ENCODE assay signal across 30 mouse cellular contexts in genomic region chr11:97336751-97337345, GRCm38 (mm10). TPM values are rescaled to one million over a fixed set of nuclear protein-coding genes. Genes with fewer than 3 reads are reported as not detected.
A peak's percentile ranks its signal among the peaks of the same experiment; 100 is the strongest.
DNase-seq lines count a peak whose midpoint lies in the region; ATAC-seq and TF ChIP-seq lines count a peak whose summit lies in the region.
"Had no signal": no experiment of that assay in that cellular context is flagged by ENCODE, and none has a peak within 500 bp of the region (broad histone marks: within the 10 kb centered on the region; RNA-seq: fewer than 3 reads in every experiment).

No protein-coding gene starts in this region.

- no peaks in the 10 kb centered on the region for H3K9me3 ChIP-seq in liver, embryonic 12.5 days (replicated peaks)
- no peaks in the 10 kb centered on the region for H3K9me3 ChIP-seq in forebrain, postnatal 0 days (ENCODE audit: low read length)
- H3K9me3 ChIP-seq: embryonic facial prominence, embryonic 13.5 days; forebrain, embryonic 12.5 days; forebrain, embryonic 15.5 days; G1E; heart, embryonic 10.5 days; heart, embryonic 13.5 days had no signal

- TF ChIP-seq CTCF in forebrain, postnatal 0 days (IDR thresholded peaks at IDR 0.05; ENCODE audit: low read depth) = no peak

- DNase-seq in liver (peak; percentile 2), ES-CJ7 (ENCODE audit: low read depth, low spot score) (peak; percentile 72), ZHBTc4 (ENCODE audit: low read depth, low spot score) (peak; percentile 71)
- DNase-seq in forebrain, postnatal 0 days = no peak
- DNase-seq in embryo, embryonic 9.5 days (ENCODE audit: extremely low spot score) = no peak
- DNase-seq: adrenal gland, adult 8-10 months; adrenal gland, postnatal 25 days; cerebellum, adult 18-20 months; cerebellum, adult 9-10 months; cerebellum, postnatal 14 days; gastrocnemius, postnatal 10 days; gastrocnemius, postnatal 36 days; heart, adult 2 months; heart, postnatal 14 days; heart, postnatal 4 days had no signal

- ATAC-seq in liver, embryonic 12.5 days = no peak
- ATAC-seq in forebrain, postnatal 0 days = no peak
- ATAC-seq in cerebellum, adult (ENCODE audit: insufficient number of reproducible peaks, low FRiP score, low TSS enrichment) = no peak
- ATAC-seq: activated CD4-positive, CD25-positive, alpha-beta regulatory T cell, adult 4 months; forebrain, embryonic 15.5 days; hindbrain, postnatal 0 days; inflammation-experienced regulatory T-cells, adult 6 months; Patski had no signal

- peaks cover 24% of the 10 kb centered on the region for H3K4me1 ChIP-seq in liver, embryonic 12.5 days
- H3K4me1 ChIP-seq in forebrain, postnatal 0 days (ENCODE audit: insufficient read depth) = no peaks in the 10 kb centered on the region
- H3K4me1 ChIP-seq: forebrain, embryonic 12.5 days had no signal

- H3K4me2 ChIP-seq in liver, embryonic 12.5 days = no peak overlapping the region
- H3K4me2 ChIP-seq in forebrain, postnatal 0 days (ENCODE audit: low read depth) = no peak overlapping the region
- H3K4me2 ChIP-seq: embryonic facial prominence, embryonic 13.5 days; forebrain, embryonic 12.5 days; forebrain, embryonic 15.5 days; heart, embryonic 13.5 days; hindbrain, embryonic 14.5 days had no signal

- 49% methylated on average over 14 of the region's 14 CpGs for WGBS in liver, embryonic 12.5 days (ENCODE audit: insufficient replicate concordance)
- 73% methylated on average over 14 of the region's 14 CpGs for WGBS in forebrain, postnatal 0 days

- no peak overlapping the region for H3K9ac ChIP-seq in liver, embryonic 12.5 days
- no peak overlapping the region for H3K9ac ChIP-seq in forebrain, postnatal 0 days
- H3K9ac ChIP-seq: embryonic facial prominence, embryonic 13.5 days; forebrain, embryonic 12.5 days; forebrain, embryonic 15.5 days; heart, embryonic 13.5 days; hindbrain, embryonic 14.5 days had no signal

- H3K4me3 ChIP-seq in liver, embryonic 12.5 days = no peak overlapping the region
- no peak overlapping the region for H3K4me3 ChIP-seq in forebrain, postnatal 0 days (ENCODE audit: low read depth, low read length)
- H3K4me3 ChIP-seq: embryonic facial prominence, embryonic 13.5 days; erythroblast, embryonic 14.5 days; forebrain, embryonic 12.5 days; forebrain, embryonic 15.5 days; heart, adult 2 months; heart, embryonic 10.5 days; heart, embryonic 13.5 days had no signal

- H3K36me3 ChIP-seq in liver, embryonic 12.5 days = no peaks in the 10 kb centered on the region
- no peaks in the 10 kb centered on the region for H3K36me3 ChIP-seq in forebrain, postnatal 0 days (ENCODE audit: insufficient read depth)
- H3K36me3 ChIP-seq: embryonic facial prominence, embryonic 13.5 days; forebrain, embryonic 15.5 days; heart, embryonic 10.5 days; heart, embryonic 13.5 days had no signal

- peaks cover 74% of the 10 kb centered on the region for H3K27me3 ChIP-seq in liver, embryonic 12.5 days (replicated peaks)
- no peaks in the 10 kb centered on the region for H3K27me3 ChIP-seq in forebrain, postnatal 0 days (ENCODE audit: insufficient read depth, low read length)
- H3K27me3 ChIP-seq: forebrain, embryonic 15.5 days; Patski had no signal

- no peak overlapping the region for H3K27ac ChIP-seq in liver, embryonic 12.5 days
- H3K27ac ChIP-seq in forebrain, postnatal 0 days (ENCODE audit: low read depth, low read length) = no peak overlapping the region
- H3K27ac ChIP-seq: embryonic facial prominence, embryonic 13.5 days; forebrain, embryonic 12.5 days; forebrain, embryonic 15.5 days; heart, adult 2 months; heart, embryonic 10.5 days; heart, embryonic 13.5 days; hindbrain, embryonic 14.5 days; hindbrain, postnatal 0 days had no signal

RNA-seq across cellular contexts. Expression of gene Gpr179, which starts 15.0 kb away (rescaled TPM):
- 0.02 TPM in 1 of 2 replicates, not detected in the other for polyA plus RNA-seq in liver, embryonic 12.5 days (2016; fragmentation: Nextera tagmentation; extraction: Ambion mirVana)
- total RNA-seq in forebrain, postnatal 0 days (2014; rRNA removed) = 0.46 and 0.62 TPM in 2 replicates
- 0.21 and 0.45 TPM in 2 replicates for polyA plus RNA-seq in forebrain, postnatal 0 days (2015; fragmentation: Nextera tagmentation; extraction: Ambion mirVana)
- polyA plus RNA-seq: erythroblast, embryonic 14.5 days; heart, adult 2 months; hindbrain, embryonic 11.5 days had no signal

RNA-seq across cellular contexts. Expression of gene Mrpl45, which starts 21.3 kb away (rescaled TPM):
- 38.9 and 44.0 TPM in 2 replicates for polyA plus RNA-seq in liver, embryonic 12.5 days (2016; fragmentation: Nextera tagmentation; extraction: Ambion mirVana)
- total RNA-seq in forebrain, postnatal 0 days (2014; rRNA removed) = 29.0 and 34.9 TPM in 2 replicates
- polyA plus RNA-seq in forebrain, postnatal 0 days (2015; fragmentation: Nextera tagmentation; extraction: Ambion mirVana) = 33.3 and 37.7 TPM in 2 replicates

RNA-seq across cellular contexts. Expression of gene Socs7, which starts 25.5 kb away (rescaled TPM):
- polyA plus RNA-seq in liver, embryonic 12.5 days (2016; fragmentation: Nextera tagmentation; extraction: Ambion mirVana) = 1.9 and 2.1 TPM in 2 replicates
- 54.9 and 64.3 TPM in 2 replicates for total RNA-seq in forebrain, postnatal 0 days (2014; rRNA removed)
- 5.3 and 6.4 TPM in 2 replicates for polyA plus RNA-seq in forebrain, postnatal 0 days (2015; fragmentation: Nextera tagmentation; extraction: Ambion mirVana)

RNA-seq across cellular contexts. Expression of gene Npepps, which starts 56.4 kb away (rescaled TPM):
- polyA plus RNA-seq in liver, embryonic 12.5 days (2016; fragmentation: Nextera tagmentation; extraction: Ambion mirVana) = 27.1 and 31.3 TPM in 2 replicates
- 66.5 and 98.7 TPM in 2 replicates for total RNA-seq in forebrain, postnatal 0 days (2014; rRNA removed)
- polyA plus RNA-seq in forebrain, postnatal 0 days (2015; fragmentation: Nextera tagmentation; extraction: Ambion mirVana) = 62.5 and 92.1 TPM in 2 replicates

Comparison
In these comparisons a context has a peak if more than half of its experiments do, and no peak if none do; other contexts are left out.
1. DNase-seq: peak in liver (single experiment), ES-CJ7 (single experiment) and ZHBTc4 (single experiment); none in forebrain, postnatal 0 days (single experiment) and embryo, embryonic 9.5 days (single experiment).